Mouse (Mus musculus) adrenal gland, adult (tissue): ENCODE data around the gene Ccnk.
A peak's percentile ranks its signal among the peaks of the same experiment; 100 is the strongest.

ENCODE experiments used
- DNase-seq, 2 experiments: peaks; one replicate each; pipeline ENCODE4 v3.0.0; 2022 to 2023; ENCODE audit warnings: low spot score in 1 of 2; ENCODE audit not compliant: inconsistent age in 2 of 2

Gene Ccnk

GRCm38 (mm10) chr12:108179321-108180266 is at the start of gene Ccnk:
Ccnk (plus strand) TSS chr12:108179579.
- DNase-seq: peak; percentile 100

DNA sequence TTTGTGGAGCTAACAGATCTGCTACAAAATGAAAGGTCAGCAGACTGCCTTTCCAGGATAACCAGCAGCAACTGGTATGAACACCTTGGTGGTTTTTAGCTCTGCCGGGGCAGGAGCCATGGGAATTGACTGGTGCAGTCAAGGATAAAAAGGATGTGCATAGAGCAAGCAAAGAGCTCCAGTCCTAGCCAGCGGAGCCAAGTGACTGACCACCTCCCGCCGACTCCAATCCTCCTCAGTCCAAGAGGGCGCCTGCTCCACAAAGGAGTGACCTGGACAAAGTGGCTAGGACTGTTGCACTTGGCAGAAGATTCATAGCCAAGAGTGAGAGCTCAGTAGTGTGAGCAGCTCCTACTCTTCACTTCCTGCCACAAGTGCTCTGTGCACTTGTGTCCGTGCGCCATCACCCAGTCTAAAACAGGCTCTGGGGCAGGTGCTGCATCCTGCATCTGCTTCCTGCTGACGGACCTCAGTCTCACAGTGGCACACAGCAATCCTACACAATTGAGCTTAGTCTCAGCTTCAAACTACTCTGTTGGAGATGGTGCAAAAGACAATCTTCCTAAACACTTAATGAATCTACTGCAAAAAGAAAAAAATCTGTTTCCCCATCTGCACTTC is 46.8 kb upstream of the Ccnk start:
- no peak for DNase-seq

DNA sequence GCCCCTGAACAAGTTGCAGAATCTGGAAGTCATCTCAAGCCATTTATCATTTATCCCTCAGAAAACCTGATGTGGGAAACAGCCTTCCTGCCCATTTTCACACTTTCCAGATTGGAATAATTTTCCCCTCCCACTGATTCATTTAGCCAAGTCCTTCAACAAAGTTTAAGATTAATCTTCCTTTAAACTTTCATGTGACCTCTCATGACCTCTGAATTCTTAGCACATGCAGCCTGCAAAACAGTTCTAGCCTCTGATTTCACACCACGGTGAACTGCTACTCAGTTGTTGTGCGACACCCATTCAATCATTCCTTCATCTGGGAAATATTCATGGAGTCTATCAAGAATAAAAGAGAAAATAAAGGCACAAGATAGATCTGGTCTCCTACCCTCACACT is 46.2 kb upstream of the Ccnk start:
- DNase-seq: no peak

DNA sequence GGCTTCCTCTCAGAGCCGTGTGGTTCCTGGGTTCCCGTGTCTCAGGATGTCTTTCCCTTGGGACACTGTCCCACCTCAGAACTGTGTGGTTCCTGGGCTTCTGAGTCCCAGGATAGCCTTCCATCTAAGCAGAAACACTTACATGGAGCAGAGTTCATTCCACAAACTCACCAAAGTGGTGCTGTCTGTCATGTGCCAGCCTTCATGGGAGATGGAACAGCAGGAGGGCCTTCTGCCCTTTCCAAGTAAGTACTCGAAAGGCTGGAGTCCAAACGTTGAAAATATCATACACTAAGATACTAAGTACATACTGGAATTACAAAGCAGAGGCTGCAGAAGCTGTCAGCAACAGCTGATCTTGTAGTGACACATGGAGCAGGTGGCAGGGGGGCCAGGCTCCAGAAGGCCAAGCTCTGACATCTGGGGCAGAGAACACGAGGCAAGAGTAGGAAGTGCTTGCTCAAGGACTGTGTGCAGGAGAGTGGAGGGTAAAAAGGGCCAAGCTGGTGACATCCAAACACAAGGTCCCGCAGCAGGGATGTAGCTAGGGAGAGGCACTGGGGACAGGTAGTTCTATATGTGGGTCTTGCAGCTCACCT is 43.7 kb upstream of the Ccnk start:
- no peak for DNase-seq

GRCm38 (mm10) chr12:108143624-108144498 is 35.5 kb upstream of the Ccnk start:
- DNase-seq: no peak

- peak in 1 of 2 experiments; percentile 60 for DNase-seq
Observed at GRCm38 (mm10) chr12:108145198-108145597, 34.2 kb upstream of the Ccnk start.

- DNase-seq: no peak
Observed at GRCm38 (mm10) chr12:108149764-108150163, 29.6 kb upstream of the Ccnk start.

GRCm38 (mm10) chr12:108152743-108153142 is 26.6 kb upstream of the Ccnk start:
- DNase-seq: no peak

- DNase-seq: no peak
Observed at GRCm38 (mm10) chr12:108159863-108160262, 19.5 kb upstream of the Ccnk start.

GRCm38 (mm10) chr12:108162036-108162435 is 17.3 kb upstream of the Ccnk start:
- peak in 1 of 2 experiments; percentile 51 for DNase-seq

- DNase-seq: no peak
Observed at GRCm38 (mm10) chr12:108163706-108164105, 15.7 kb upstream of the Ccnk start.

GRCm38 (mm10) chr12:108168909-108169308 is 10.5 kb upstream of the Ccnk start:
- DNase-seq: no peak

DNA sequence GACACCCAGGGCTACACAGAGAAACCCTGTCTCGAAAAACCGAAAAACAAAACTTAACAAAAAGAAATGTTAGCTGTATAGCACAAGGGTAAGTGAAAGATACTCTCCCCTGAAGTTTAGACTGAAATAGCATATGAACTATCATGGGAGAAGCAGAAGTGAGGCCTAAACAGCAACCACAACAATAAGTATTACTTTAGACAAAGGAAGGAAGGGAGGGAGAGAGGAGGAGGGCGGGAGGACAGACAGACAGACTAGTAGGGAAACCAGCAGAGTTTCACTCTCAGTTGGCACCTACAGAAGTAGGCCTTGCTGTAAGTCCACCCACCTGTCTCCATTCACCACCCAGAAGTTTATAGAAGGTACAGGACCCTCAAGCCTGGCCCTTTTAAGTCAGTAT is 8.9 kb upstream of the Ccnk start:
- DNase-seq: no peak

DNA sequence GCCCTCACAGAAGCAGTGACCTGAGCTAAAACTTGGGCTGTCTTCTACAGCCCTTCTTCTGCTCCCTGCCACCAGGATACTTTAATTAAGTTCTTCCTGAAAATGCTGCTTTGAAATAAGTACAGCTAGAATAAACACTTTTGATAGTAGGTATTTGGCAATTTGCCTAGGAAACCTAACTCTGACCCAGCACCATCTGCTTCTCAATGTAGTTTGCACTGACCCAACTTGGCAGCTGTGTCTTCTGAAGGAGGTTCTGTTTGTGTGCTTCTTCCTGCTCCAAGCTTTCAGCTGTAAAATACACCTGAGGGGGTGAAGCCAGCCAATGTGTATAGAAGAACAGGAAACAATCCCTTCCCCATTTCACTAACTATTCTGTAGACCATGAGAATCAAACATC is 8.0 kb upstream of the Ccnk start:
- DNase-seq: no peak

- DNase-seq: no peak
Observed at GRCm38 (mm10) chr12:108172639-108173038, 6.7 kb upstream of the Ccnk start.

DNA sequence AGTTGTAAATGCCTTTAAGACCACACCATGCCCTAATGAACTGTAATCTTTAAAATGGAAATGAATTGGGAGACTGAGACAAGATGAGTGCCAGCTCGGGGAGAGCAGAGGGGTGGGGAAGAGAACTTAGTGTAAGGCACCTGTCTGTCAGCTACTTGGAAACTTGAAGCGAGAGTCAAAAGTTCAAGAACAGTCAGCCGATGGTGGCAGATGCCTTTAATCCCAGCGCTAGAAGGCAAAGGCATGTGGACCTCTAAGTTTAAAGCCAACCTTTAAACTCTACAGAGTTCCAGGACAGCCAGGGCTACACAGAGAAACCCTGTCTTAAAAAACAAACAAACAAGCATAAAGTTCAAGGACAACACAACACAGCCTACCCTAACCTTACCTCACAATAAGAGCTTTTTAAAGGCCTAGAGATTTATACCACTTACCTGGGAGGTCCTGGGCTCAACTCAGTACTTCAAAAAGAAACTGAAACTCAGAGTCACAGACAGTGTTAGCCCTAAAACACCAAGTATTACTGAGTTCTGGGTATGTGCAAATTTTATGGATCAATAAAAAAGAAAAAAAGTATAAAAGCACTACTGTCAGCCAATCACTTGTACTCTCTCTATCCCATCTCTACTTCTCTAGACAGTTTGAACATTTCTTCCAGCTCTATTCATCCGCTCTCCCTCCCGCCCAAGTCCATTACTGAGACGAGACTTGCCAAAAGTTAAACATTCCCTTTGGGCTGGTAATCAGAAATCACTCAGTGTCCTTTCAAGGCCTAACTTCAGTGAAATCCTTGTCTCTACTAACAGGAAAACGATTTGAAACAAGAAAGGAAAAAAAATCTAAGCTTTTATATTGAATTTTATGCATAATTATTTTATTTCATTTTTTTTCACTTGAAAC is 4.5 kb upstream of the Ccnk start:
- DNase-seq: peak in 1 of 2 experiments; percentile 67

- DNase-seq: no peak
Observed at GRCm38 (mm10) chr12:108176366-108176765, 3.0 kb upstream of the Ccnk start.

- DNase-seq: peak; percentile 73 to 86
Observed at GRCm38 (mm10) chr12:108178331-108179245, 791 bp upstream of the Ccnk start.

DNA sequence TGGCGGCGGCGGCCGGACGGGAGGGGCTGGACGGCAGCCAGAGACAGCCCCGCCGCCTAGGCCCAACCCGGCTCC is 296 bp upstream of the Ccnk start, which contains the start of gene Setd3:
Gene Setd3, minus strand, starts transcription at position 69 of the 75 bp plus-strand sequence.
- no peak for DNase-seq
